Comparison of ENCODE assay signal across 21 mouse cellular contexts in genomic region chr10:77439026-77439425, GRCm38 (mm10). TPM values are rescaled to one million over a fixed set of nuclear protein-coding genes. Genes with fewer than 3 reads are reported as not detected.
A peak's percentile ranks its signal among the peaks of the same experiment; 100 is the strongest.
DNase-seq lines count a peak whose midpoint lies in the region; ATAC-seq and TF ChIP-seq lines count a peak whose summit lies in the region.
"Had no signal": no experiment of that assay in that cellular context is flagged by ENCODE, and none has a peak within 500 bp of the region (broad histone marks: within the 10 kb centered on the region; RNA-seq: fewer than 3 reads in every experiment).

No protein-coding gene starts in this region.

- no peak overlapping the region for H3K4me2 ChIP-seq in kidney, embryonic 14.5 days (replicated peaks; ENCODE audit: low read depth, low read length)
- no peak overlapping the region for H3K4me2 ChIP-seq in kidney, embryonic 16.5 days (replicated peaks; ENCODE audit: low read depth, low read length)
- no peak overlapping the region for H3K4me2 ChIP-seq in midbrain, embryonic 11.5 days
- H3K4me2 ChIP-seq in midbrain, embryonic 13.5 days (replicated peaks), result no peak overlapping the region

- H3K27me3 ChIP-seq in kidney, adult 2 months (replicated peaks; ENCODE audit: control insufficient read depth, insufficient read depth, low read length), result no peaks in the 10 kb centered on the region
- H3K27me3 ChIP-seq in kidney, embryonic 14.5 days (ENCODE audit: control insufficient read depth, insufficient read depth, low read length), result no peaks in the 10 kb centered on the region
- no peaks in the 10 kb centered on the region for H3K27me3 ChIP-seq in kidney, embryonic 16.5 days (ENCODE audit: insufficient read depth, low read length)
- H3K27me3 ChIP-seq in midbrain, embryonic 11.5 days (ENCODE audit: control insufficient read depth, insufficient read depth, low read length), result no peaks in the 10 kb centered on the region
- no peaks in the 10 kb centered on the region for H3K27me3 ChIP-seq in midbrain, embryonic 13.5 days
- H3K27me3 ChIP-seq: Patski had no signal

- no peaks in the 10 kb centered on the region for H3K9me3 ChIP-seq in kidney, embryonic 14.5 days (ENCODE audit: control insufficient read depth, low read length)
- H3K9me3 ChIP-seq in kidney, embryonic 16.5 days (ENCODE audit: low read length), result no peaks in the 10 kb centered on the region
- no peaks in the 10 kb centered on the region for H3K9me3 ChIP-seq in midbrain, embryonic 11.5 days (ENCODE audit: control insufficient read depth, low read length)
- no peaks in the 10 kb centered on the region for H3K9me3 ChIP-seq in midbrain, embryonic 13.5 days
- H3K9me3 ChIP-seq: G1E had no signal

- H3K9ac ChIP-seq in kidney, embryonic 14.5 days (ENCODE audit: low read depth, low read length), result no peak overlapping the region
- no peak overlapping the region for H3K9ac ChIP-seq in kidney, embryonic 16.5 days (replicated peaks; ENCODE audit: low read length)
- no peak overlapping the region for H3K9ac ChIP-seq in midbrain, embryonic 11.5 days (ENCODE audit: low read length)
- no peak overlapping the region for H3K9ac ChIP-seq in midbrain, embryonic 13.5 days (replicated peaks)

- 74% methylated on average over 3 of the region's 3 CpGs for WGBS in kidney, adult 2 months
- WGBS in kidney, embryonic 14.5 days, result 51% methylated on average over 3 of the region's 3 CpGs
- 51% methylated on average over 3 of the region's 3 CpGs for WGBS in kidney, embryonic 16.5 days
- WGBS in midbrain, embryonic 11.5 days, result 88% methylated on average over 3 of the region's 3 CpGs
- 88% methylated on average over 3 of the region's 3 CpGs for WGBS in midbrain, embryonic 13.5 days

- DNase-seq in gastrocnemius, adult 2 months, result no peak
- no peak for DNase-seq in gastrocnemius, postnatal 14 days
- peak; percentile 61 for DNase-seq in kidney, adult 2 months
- peak; percentile 54 for DNase-seq in kidney, adult 9 months
- DNase-seq in midbrain, embryonic 11.5 days (ENCODE audit: low spot score, missing footprints), result peak; percentile 79
- DNase-seq: adrenal gland, adult 2 months; adrenal gland, adult 8-10 months; adrenal gland, postnatal 10 days; adrenal gland, postnatal 14 days; adrenal gland, postnatal 25 days; adrenal gland, postnatal 36 days; B cell, adult 2 months; cerebellum, adult 11 months; cerebellum, adult 11-12 months had no signal

- no peak for TF ChIP-seq POLR2A in kidney, adult 2 months (IDR thresholded peaks at IDR 0.05; ENCODE audit: low read depth, low read length)

- no peaks in the 10 kb centered on the region for H3K36me3 ChIP-seq in kidney, adult 2 months (ENCODE audit: control insufficient read depth, insufficient read depth, low read length)
- H3K36me3 ChIP-seq in kidney, embryonic 14.5 days (ENCODE audit: control insufficient read depth, insufficient read depth, low read length), result no peaks in the 10 kb centered on the region
- no peaks in the 10 kb centered on the region for H3K36me3 ChIP-seq in kidney, embryonic 16.5 days (ENCODE audit: insufficient read depth, low read length)
- no peaks in the 10 kb centered on the region for H3K36me3 ChIP-seq in midbrain, embryonic 11.5 days (ENCODE audit: control insufficient read depth, insufficient read depth, low read length)
- no peaks in the 10 kb centered on the region for H3K36me3 ChIP-seq in midbrain, embryonic 13.5 days
- H3K36me3 ChIP-seq: G1E had no signal

- 0 out of 2 replicates have a peak overlapping the region, but pooled peaks have one; percentile 28 for H3K27ac ChIP-seq in gastrocnemius, adult 2 months
- H3K27ac ChIP-seq in kidney, adult 2 months (ENCODE audit: insufficient read depth, low read depth, low read length), result no peak overlapping the region
- no peak overlapping the region for H3K27ac ChIP-seq in kidney, embryonic 14.5 days (ENCODE audit: low read depth, low read length)
- H3K27ac ChIP-seq in kidney, embryonic 16.5 days (ENCODE audit: low read length), result no peak overlapping the region
- H3K27ac ChIP-seq in midbrain, embryonic 11.5 days (ENCODE audit: low read depth, low read length), result no peak overlapping the region
- H3K27ac ChIP-seq in midbrain, embryonic 13.5 days, result no peak overlapping the region

- ATAC-seq in kidney, embryonic 14.5 days (ENCODE audit: low FRiP score, low TSS enrichment), result no peak
- ATAC-seq in kidney, embryonic 16.5 days (ENCODE audit: low FRiP score, low TSS enrichment), result no peak
- no peak for ATAC-seq in midbrain, embryonic 11.5 days (ENCODE audit: low FRiP score)
- no peak for ATAC-seq in midbrain, embryonic 13.5 days
- ATAC-seq: activated CD4-positive, CD25-positive, alpha-beta regulatory T cell, adult 4 months; CD4-positive, CD25-positive, alpha-beta regulatory T cell, adult 4 months; Patski had no signal

- intact Hi-C loops in gastrocnemius, adult 2 months (cut with DNase I), result no loop called here
- intact Hi-C loops in gastrocnemius, postnatal 14 days (cut with DNase I; ENCODE audit: low total_unique reads), result no loop called here

- H3K4me1 ChIP-seq in kidney, adult 2 months (ENCODE audit: control insufficient read depth, insufficient read depth, low read length), result peaks cover 5% of the 10 kb centered on the region; the same call in 1 of the 2 replicates
- peaks cover 16% of the 10 kb centered on the region for H3K4me1 ChIP-seq in kidney, embryonic 14.5 days (ENCODE audit: control insufficient read depth, insufficient read depth, low read length)
- peaks cover 22% of the 10 kb centered on the region for H3K4me1 ChIP-seq in kidney, embryonic 16.5 days (ENCODE audit: insufficient read depth, low read length)
- H3K4me1 ChIP-seq in midbrain, embryonic 11.5 days (ENCODE audit: control insufficient read depth, insufficient read depth, low read length), result no peaks in the 10 kb centered on the region
- H3K4me1 ChIP-seq in midbrain, embryonic 13.5 days (replicated peaks), result 0 out of 2 replicates have a peak, but pooled peaks cover 3% of the 10 kb centered on the region

- TF ChIP-seq CTCF in gastrocnemius, adult 2 months (IDR thresholded peaks at IDR 0.05), result no peak
- TF ChIP-seq CTCF in kidney, adult 2 months (conservative IDR thresholded peaks at IDR 0.05; ENCODE audit: insufficient read depth, insufficient read length, low read depth, low read length), result no peak

- no peak overlapping the region for H3K4me3 ChIP-seq in gastrocnemius, adult 2 months
- no peak overlapping the region for H3K4me3 ChIP-seq in kidney, adult 2 months (ENCODE audit: insufficient read depth, low read depth, low read length)
- no peak overlapping the region for H3K4me3 ChIP-seq in kidney, embryonic 14.5 days (ENCODE audit: low read length)
- no peak overlapping the region for H3K4me3 ChIP-seq in kidney, embryonic 16.5 days (ENCODE audit: low read length)
- no peak overlapping the region for H3K4me3 ChIP-seq in midbrain, embryonic 11.5 days (ENCODE audit: low read depth, low read length)
- H3K4me3 ChIP-seq in midbrain, embryonic 13.5 days (replicated peaks), result no peak overlapping the region

RNA-seq across cellular contexts. Expression of gene Adarb1, which starts 21.0 kb away (rescaled TPM):
- total RNA-seq in gastrocnemius, adult 2 months (2021), result 1 to 10 TPM; 6.6 to 8.9 TPM
- 10 to 100 TPM in 1 of 2 experiments, 1 to 10 TPM in 1; 6.3 to 12.5 TPM for total RNA-seq in gastrocnemius, postnatal 14 days (2021)
- polyA plus RNA-seq in kidney, adult 2 months (2012; rRNA removed), result 6.2 and 6.6 TPM in 2 replicates
- 5.1 and 7.3 TPM in 2 replicates for polyA plus RNA-seq in kidney, embryonic 14.5 days (2014; fragmentation: Nextera tagmentation; extraction: Ambion mirVana)
- polyA plus RNA-seq in kidney, embryonic 16.5 days (2015; fragmentation: Nextera tagmentation; extraction: Ambion mirVana), result 7.9 and 8.7 TPM in 2 replicates
- polyA plus RNA-seq in midbrain, embryonic 11.5 days (2014; fragmentation: Nextera tagmentation; extraction: Ambion mirVana), result 5.8 and 7.4 TPM in 2 replicates
- 10.0 and 10.9 TPM in 2 replicates for polyA plus RNA-seq in midbrain, embryonic 13.5 days (2015; fragmentation: Nextera tagmentation; extraction: Ambion mirVana)
- polyA plus RNA-seq: G1E had no signal

Comparison
In these comparisons a context has a peak if more than half of its experiments do, and no peak if none do; other contexts are left out.
1. DNase-seq: peak in kidney, adult 2 months (single experiment), kidney, adult 9 months (single experiment) and midbrain, embryonic 11.5 days (single experiment); none in gastrocnemius, adult 2 months (single experiment) and gastrocnemius, postnatal 14 days (single experiment).